Mouse (Mus musculus): ENCODE measurements around the gene Ubtd2. TPM values are rescaled to one million over a fixed set of nuclear protein-coding genes. Genes with fewer than 3 reads are reported as not detected.
A peak's percentile ranks its signal among the peaks of the same experiment; 100 is the strongest.

Ubtd2 gene
- total and polyA plus RNA-seq, 2 experiments from 2014 or later: 32.4 to 61.1 TPM

DNA sequence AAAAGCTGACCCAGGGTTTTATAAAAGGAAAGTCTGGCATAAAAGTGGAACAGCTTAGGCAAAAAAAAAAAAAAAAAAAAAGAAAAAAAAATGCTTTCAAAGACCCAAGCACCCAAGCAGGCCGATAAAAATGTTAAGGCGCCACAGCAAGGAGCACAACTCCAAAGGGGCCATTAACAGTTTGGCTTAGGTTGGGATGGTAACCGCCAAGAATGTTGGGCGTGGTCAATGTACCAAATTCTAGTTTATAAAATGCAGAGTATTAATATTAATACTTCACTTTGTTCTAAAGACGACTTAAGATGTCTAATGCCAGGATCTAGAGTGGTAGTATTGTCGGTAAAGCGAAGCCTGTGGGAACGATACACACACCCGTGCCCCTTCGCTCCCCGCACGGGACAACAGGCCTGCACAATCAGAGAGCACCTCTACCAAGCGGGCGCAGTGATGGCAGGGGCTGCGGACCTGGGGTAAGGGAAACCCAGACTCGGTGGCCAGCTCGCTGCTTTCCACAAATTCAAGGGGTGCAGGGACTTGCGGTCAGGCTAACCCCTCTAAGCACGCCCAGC is 855 bp upstream of the Ubtd2 start:
- DNase-seq (ENCODE audit: low spot score): no peak
- peak overlapping the region; percentile 83 for H3K4me2 ChIP-seq (ENCODE audit: low read depth, low read length, poor library complexity, severe bottlenecking)
- peak overlapping the region; percentile 93 for H3K27ac ChIP-seq (ENCODE audit: low read depth, low read length)
- H3K9me3 ChIP-seq (ENCODE audit: low read length): no peaks in the 10 kb centered on the region
- WGBS: 2% methylated on average over 19 of the region's 19 CpGs
- H3K27me3 ChIP-seq (ENCODE audit: insufficient read depth, low read length): no peaks in the 10 kb centered on the region
- H3K4me3 ChIP-seq (ENCODE audit: low read depth, low read length): peak overlapping the region; percentile 77
- H3K4me1 ChIP-seq (ENCODE audit: insufficient read depth, low read length): no peaks in the 10 kb centered on the region
- H3K9ac ChIP-seq (replicated peaks; ENCODE audit: low read length, poor library complexity, severe bottlenecking): peak overlapping the region; percentile 82
- no peak for TF ChIP-seq CTCF (IDR thresholded peaks at IDR 0.05)
- no peaks in the 10 kb centered on the region for H3K36me3 ChIP-seq (ENCODE audit: insufficient read depth, low read length)
- no peak for ATAC-seq (ENCODE audit: low FRiP score)

DNA sequence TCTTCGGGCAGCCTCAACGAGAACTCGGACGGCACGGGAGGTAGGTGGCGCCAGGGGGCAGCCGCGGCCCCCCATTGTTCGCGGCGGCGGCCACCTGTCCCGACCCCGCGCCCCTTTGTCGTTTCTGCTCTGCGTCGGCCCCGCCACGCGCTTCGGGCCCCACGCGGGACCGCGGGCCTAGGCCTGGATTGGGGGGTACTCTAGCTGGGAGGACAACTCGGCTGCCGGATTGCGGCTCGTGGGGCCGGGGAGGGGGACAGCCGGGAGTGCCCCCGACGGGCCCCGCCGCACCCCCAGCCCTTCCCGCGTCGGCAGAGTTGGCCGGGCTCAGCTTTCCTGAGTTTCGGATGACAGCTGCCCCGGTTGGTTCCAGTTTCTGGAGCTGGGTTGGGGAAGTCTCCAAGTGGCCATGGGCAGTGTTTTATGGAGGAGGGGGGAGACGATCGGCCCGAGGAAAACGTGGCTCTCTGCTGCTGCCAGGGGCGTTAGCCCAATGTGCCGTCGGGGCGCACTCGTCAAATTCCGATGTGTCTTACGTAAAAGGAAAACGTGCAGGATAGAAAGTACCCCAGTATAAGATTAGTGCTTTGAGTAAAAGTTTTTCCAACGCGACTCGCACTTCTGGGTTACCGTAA is 454 bp downstream of the Ubtd2 start:
- Histone ChIP-seq H3K36me3 (ENCODE audit: insufficient read depth, low read length) (no peaks in the 10 kb centered on the region), H3K27ac (ENCODE audit: low read depth, low read length) (peak overlapping the region; percentile 93), H3K9me3 (ENCODE audit: low read length) (no peaks in the 10 kb centered on the region), H3K4me1 (ENCODE audit: insufficient read depth, low read length) (no peaks in the 10 kb centered on the region), H3K27me3 (ENCODE audit: insufficient read depth, low read length) (no peaks in the 10 kb centered on the region), H3K9ac (replicated peaks; ENCODE audit: low read length, poor library complexity, severe bottlenecking) (peak overlapping the region; percentile 82), H3K4me3 (ENCODE audit: low read depth, low read length) (peak overlapping the region; percentile 77), H3K4me2 (ENCODE audit: low read depth, low read length, poor library complexity, severe bottlenecking) (peak overlapping the region; percentile 83)
- ATAC-seq (ENCODE audit: low FRiP score) (peak; percentile 42), DNase-seq (ENCODE audit: low spot score) (peak; percentile 46)
- no peak for TF ChIP-seq CTCF (IDR thresholded peaks at IDR 0.05)
- WGBS: under 1% methylated on average over 48 of the region's 58 CpGs

DNA sequence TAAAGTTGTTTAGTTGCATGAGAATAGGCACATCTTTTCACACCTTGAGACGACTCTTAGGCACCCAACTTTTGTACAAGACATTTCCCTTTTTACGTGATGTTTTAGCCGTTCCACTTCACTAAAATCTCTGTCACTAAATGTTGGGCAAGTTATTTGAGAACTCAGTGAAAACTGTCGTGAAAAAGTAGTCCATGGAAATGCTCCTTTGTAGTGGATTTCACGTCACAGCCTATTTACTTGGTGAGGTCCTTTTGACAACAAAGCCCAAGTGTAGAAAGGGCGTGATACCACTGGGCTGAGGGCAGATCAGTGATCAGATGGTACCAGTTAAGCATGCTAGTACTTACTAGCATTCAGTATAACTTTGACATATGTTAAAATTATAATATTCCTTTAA is 1.2 kb downstream of the Ubtd2 start:
- H3K4me2 ChIP-seq (ENCODE audit: low read depth, low read length, poor library complexity, severe bottlenecking): peak overlapping the region; percentile 83
- H3K9ac ChIP-seq (replicated peaks; ENCODE audit: low read length, poor library complexity, severe bottlenecking): no peak overlapping the region

DNA sequence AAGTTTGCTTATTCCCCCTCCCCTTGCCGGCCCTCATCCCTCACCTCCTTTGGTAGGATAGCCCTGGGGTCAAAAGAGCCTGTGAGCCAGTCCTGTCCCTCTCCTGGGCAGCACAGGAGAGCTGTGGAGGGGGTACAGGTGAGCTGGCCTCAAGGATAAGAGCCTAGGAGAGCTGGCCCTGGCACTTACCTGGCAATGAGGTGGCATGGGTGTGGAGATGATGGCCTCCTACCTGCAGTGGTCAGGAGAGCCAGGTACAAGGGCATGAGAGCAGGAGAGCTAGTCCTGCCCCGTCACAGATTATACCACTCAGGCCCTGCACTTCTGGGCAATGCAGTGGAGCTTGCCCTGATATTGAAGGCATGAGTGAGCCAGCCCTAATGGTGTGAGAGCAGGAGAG is 9.1 kb downstream of the Ubtd2 start:
- Histone ChIP-seq H3K27me3 (ENCODE audit: insufficient read depth, low read length) (no peaks in the 10 kb centered on the region), H3K9ac (replicated peaks; ENCODE audit: low read length, poor library complexity, severe bottlenecking) (no peak overlapping the region), H3K4me1 (ENCODE audit: insufficient read depth, low read length) (no peaks in the 10 kb centered on the region), H3K4me2 (ENCODE audit: low read depth, low read length, poor library complexity, severe bottlenecking) (no peak overlapping the region), H3K27ac (ENCODE audit: low read depth, low read length) (no peak overlapping the region), H3K36me3 (ENCODE audit: insufficient read depth, low read length) (no peaks in the 10 kb centered on the region), H3K4me3 (ENCODE audit: low read depth, low read length) (no peak overlapping the region), H3K9me3 (ENCODE audit: low read length) (no peaks in the 10 kb centered on the region)
- ATAC-seq (ENCODE audit: low FRiP score): no peak
- DNase-seq (ENCODE audit: low spot score): no peak
- 71% methylated on average over 2 of the region's 2 CpGs for WGBS
- TF ChIP-seq CTCF (IDR thresholded peaks at IDR 0.05): no peak

More for the DNA sequence above, 1.2 kb downstream of the Ubtd2 start:
- TF ChIP-seq CTCF (IDR thresholded peaks at IDR 0.05): no peak
- Histone ChIP-seq H3K27me3 (ENCODE audit: insufficient read depth, low read length) (no peaks in the 10 kb centered on the region), H3K9me3 (ENCODE audit: low read length) (no peaks in the 10 kb centered on the region), H3K27ac (ENCODE audit: low read depth, low read length) (no peak overlapping the region), H3K4me1 (ENCODE audit: insufficient read depth, low read length) (no peaks in the 10 kb centered on the region), H3K36me3 (ENCODE audit: insufficient read depth, low read length) (no peaks in the 10 kb centered on the region), H3K4me3 (ENCODE audit: low read depth, low read length) (peak overlapping the region; percentile 77)
- no peak for ATAC-seq (ENCODE audit: low FRiP score)
- 7% methylated on average over 6 of the region's 6 CpGs for whole genome bisulfite sequencing
- DNase-seq (ENCODE audit: low spot score): no peak

- ATAC-seq (ENCODE audit: low FRiP score): no peak
Observed at GRCm38 (mm10) chr11:32471925-32472324, 16.8 kb downstream of the Ubtd2 start.

DNA sequence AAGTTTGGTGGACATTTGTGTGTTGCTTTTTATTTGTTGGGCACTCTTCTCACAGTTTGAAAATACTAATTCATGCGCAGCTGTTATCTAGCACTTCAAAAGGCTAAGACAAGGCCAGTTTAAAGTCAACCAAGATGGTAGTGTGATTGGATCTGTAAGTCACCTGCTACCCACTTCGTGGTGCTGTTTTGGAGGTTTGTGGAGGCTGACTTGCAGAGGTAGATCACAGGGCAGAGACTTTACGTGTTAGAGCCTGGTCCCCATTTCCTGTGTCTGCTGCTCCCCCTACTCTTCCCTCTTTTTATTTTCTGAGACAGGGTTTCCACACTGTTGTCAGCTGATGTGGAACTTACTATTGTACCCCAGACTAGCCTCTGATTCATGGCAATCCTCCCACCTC is 19.6 kb downstream of the Ubtd2 start:
- Histone ChIP-seq H3K9me3 (ENCODE audit: low read length) (no peaks in the 10 kb centered on the region), H3K9ac (replicated peaks; ENCODE audit: low read length, poor library complexity, severe bottlenecking) (no peak overlapping the region), H3K4me1 (ENCODE audit: insufficient read depth, low read length) (no peaks in the 10 kb centered on the region), H3K36me3 (ENCODE audit: insufficient read depth, low read length) (no peaks in the 10 kb centered on the region), H3K27me3 (ENCODE audit: insufficient read depth, low read length) (no peaks in the 10 kb centered on the region), H3K27ac (ENCODE audit: low read depth, low read length) (no peak overlapping the region), H3K4me2 (ENCODE audit: low read depth, low read length, poor library complexity, severe bottlenecking) (no peak overlapping the region), H3K4me3 (ENCODE audit: low read depth, low read length) (no peak overlapping the region)
- no peak for TF ChIP-seq CTCF (IDR thresholded peaks at IDR 0.05)
- 86% methylated on average over 3 of the region's 3 CpGs for WGBS
- DNase-seq (ENCODE audit: low spot score): no peak
- no peak for ATAC-seq (ENCODE audit: low FRiP score)

More at GRCm38 (mm10) chr11:32471925-32472324, 16.8 kb downstream of the Ubtd2 start:
- Histone ChIP-seq H3K4me1 (ENCODE audit: insufficient read depth, low read length) (no peaks in the 10 kb centered on the region), H3K9ac (replicated peaks; ENCODE audit: low read length, poor library complexity, severe bottlenecking) (no peak overlapping the region), H3K4me3 (ENCODE audit: low read depth, low read length) (no peak overlapping the region), H3K27ac (ENCODE audit: low read depth, low read length) (no peak overlapping the region), H3K27me3 (ENCODE audit: insufficient read depth, low read length) (no peaks in the 10 kb centered on the region), H3K9me3 (ENCODE audit: low read length) (no peaks in the 10 kb centered on the region), H3K36me3 (ENCODE audit: insufficient read depth, low read length) (no peaks in the 10 kb centered on the region), H3K4me2 (ENCODE audit: low read depth, low read length, poor library complexity, severe bottlenecking) (no peak overlapping the region)
- TF ChIP-seq CTCF (IDR thresholded peaks at IDR 0.05): no peak
- WGBS: 74% methylated on average over 2 of the region's 2 CpGs
- DNase-seq (ENCODE audit: low spot score): no peak
